ENCODE assay signal across 16 mouse cellular contexts in the genomic region with DNA sequence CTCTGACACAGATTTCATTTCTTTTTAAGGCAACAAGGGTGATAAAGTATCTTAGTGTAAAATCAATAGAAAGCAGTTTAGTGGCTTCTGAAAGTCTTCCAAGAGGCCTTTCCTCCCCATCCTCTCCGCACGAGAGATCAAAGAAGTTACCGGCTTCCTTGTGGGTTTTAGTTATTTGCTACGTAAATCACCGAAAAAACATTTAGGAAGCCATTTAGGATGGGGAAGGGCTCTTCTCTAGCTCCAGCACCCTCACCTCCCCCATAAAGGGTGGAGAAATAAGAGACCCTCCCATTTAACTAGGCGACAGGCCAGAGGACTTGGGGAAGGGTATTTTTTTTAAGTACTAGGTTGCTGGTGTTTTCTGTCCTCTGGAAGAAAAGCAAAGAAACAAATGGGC.
"Had no signal": no experiment of that assay in that cellular context is flagged by ENCODE, and none has a peak within 500 bp of the region (broad histone marks: within the 10 kb centered on the region; RNA-seq: fewer than 3 reads in every experiment).

No protein-coding gene starts in this region.

- H3K9ac ChIP-seq: liver, embryonic 12.5 days; liver, embryonic 15.5 days; lung, embryonic 15.5 days; neural tube, embryonic 12.5 days; neural tube, embryonic 15.5 days had no signal

- H3K27ac ChIP-seq: liver, embryonic 12.5 days; liver, embryonic 15.5 days; lung, embryonic 15.5 days; midbrain, embryonic 10.5 days; neural tube, embryonic 12.5 days; neural tube, embryonic 15.5 days had no signal

- H3K36me3 ChIP-seq: liver, embryonic 12.5 days; liver, embryonic 15.5 days; lung, embryonic 15.5 days; midbrain, embryonic 10.5 days; neural tube, embryonic 12.5 days; neural tube, embryonic 15.5 days had no signal

- H3K9me3 ChIP-seq: liver, embryonic 15.5 days; lung, embryonic 15.5 days; midbrain, embryonic 10.5 days; neural tube, embryonic 12.5 days; neural tube, embryonic 15.5 days had no signal

- H3K4me2 ChIP-seq: liver, embryonic 12.5 days; liver, embryonic 15.5 days; lung, embryonic 15.5 days; neural tube, embryonic 12.5 days; neural tube, embryonic 15.5 days had no signal

- H3K4me3 ChIP-seq: liver, embryonic 12.5 days; liver, embryonic 15.5 days; lung, embryonic 15.5 days; megakaryocyte, embryonic 14.5 days; midbrain, embryonic 10.5 days; neural tube, embryonic 12.5 days; neural tube, embryonic 15.5 days had no signal

- DNase-seq: kidney, adult 9 months; liver; lung, adult 18-20 months; lung, postnatal 10 days; lung, postnatal 36 days; midbrain, embryonic 14.5 days; thymus, adult 18-20 months; thymus, postnatal 36 days had no signal

- H3K27me3 ChIP-seq: liver, embryonic 12.5 days; liver, embryonic 15.5 days; lung, embryonic 15.5 days; megakaryocyte, embryonic 14.5 days; neural tube, embryonic 12.5 days; neural tube, embryonic 15.5 days had no signal

- ATAC-seq: intestine, postnatal 0 days; liver, embryonic 12.5 days had no signal

- H3K4me1 ChIP-seq: liver, embryonic 12.5 days; liver, embryonic 15.5 days; lung, embryonic 15.5 days; megakaryocyte, embryonic 14.5 days; neural tube, embryonic 12.5 days had no signal
